Mouse (Mus musculus): ENCODE measurements around the gene Ccl17. TPM values are rescaled to one million over a fixed set of nuclear protein-coding genes. Genes with fewer than 3 reads are reported as not detected.

Ccl17 gene
- polyA plus RNA-seq, 1 experiment, result 1.1 TPM

GRCm38 (mm10) chr8:94794782-94795181, 15.5 kb upstream of the Ccl17 start:
- DNase-seq, result no peak
- no peak overlapping the region for H3K4me3 ChIP-seq (replicated peaks; ENCODE audit: insufficient read depth, low read depth, low read length)
- H3K27me3 ChIP-seq (ENCODE audit: control insufficient read depth, insufficient read depth, low read length), result no peaks in the 10 kb centered on the region; the same call in 1 of the 2 replicates
- H3K4me1 ChIP-seq (ENCODE audit: control insufficient read depth, insufficient read depth, low read length), result no peaks in the 10 kb centered on the region
- H3K27ac ChIP-seq (ENCODE audit: insufficient read depth, low read length), result no peak overlapping the region
- TF ChIP-seq POLR2A (IDR thresholded peaks at IDR 0.05; ENCODE audit: borderline replicate concordance, insufficient read depth, low read length), result no peak
- no peak for TF ChIP-seq CTCF (IDR thresholded peaks at IDR 0.05; ENCODE audit: borderline replicate concordance, insufficient read depth, low read depth, low read length)
- WGBS, result 95% methylated on average over 2 of the region's 2 CpGs

- TF ChIP-seq POLR2A (IDR thresholded peaks at IDR 0.05; ENCODE audit: borderline replicate concordance, insufficient read depth, low read length), result no peak
- no peak for TF ChIP-seq CTCF (IDR thresholded peaks at IDR 0.05; ENCODE audit: borderline replicate concordance, insufficient read depth, low read depth, low read length)
- Histone ChIP-seq H3K4me3 (replicated peaks; ENCODE audit: insufficient read depth, low read depth, low read length) (no peak overlapping the region), H3K27me3 (ENCODE audit: control insufficient read depth, insufficient read depth, low read length) (no peaks in the 10 kb centered on the region), H3K4me1 (ENCODE audit: control insufficient read depth, insufficient read depth, low read length) (no peaks in the 10 kb centered on the region), H3K27ac (ENCODE audit: insufficient read depth, low read length) (no peak overlapping the region)
- no peak for DNase-seq
- WGBS, result 44% methylated on average over 7 of the region's 7 CpGs
Observed at GRCm38 (mm10) chr8:94800278-94800968, 9.8 kb upstream of the Ccl17 start.

- Histone ChIP-seq H3K4me1 (ENCODE audit: control insufficient read depth, insufficient read depth, low read length) (no peaks in the 10 kb centered on the region), H3K27me3 (ENCODE audit: control insufficient read depth, insufficient read depth, low read length) (no peaks in the 10 kb centered on the region), H3K4me3 (replicated peaks; ENCODE audit: insufficient read depth, low read depth, low read length) (no peak overlapping the region), H3K27ac (ENCODE audit: insufficient read depth, low read length) (no peak overlapping the region)
- WGBS, result 35% methylated on average over 14 of the region's 14 CpGs
- peak; percentile 37; the same call in 1 of the 2 replicates for TF ChIP-seq CTCF (IDR thresholded peaks at IDR 0.05; ENCODE audit: borderline replicate concordance, insufficient read depth, low read depth, low read length)
- no peak for TF ChIP-seq POLR2A (IDR thresholded peaks at IDR 0.05; ENCODE audit: borderline replicate concordance, insufficient read depth, low read length)
- peak; percentile 53 to 56 for DNase-seq
Observed at GRCm38 (mm10) chr8:94801293-94802095, 8.8 kb upstream of the Ccl17 start.

- TF ChIP-seq POLR2A (IDR thresholded peaks at IDR 0.05; ENCODE audit: borderline replicate concordance, insufficient read depth, low read length) (no peak), CTCF (IDR thresholded peaks at IDR 0.05; ENCODE audit: borderline replicate concordance, insufficient read depth, low read depth, low read length) (no peak)
- no peaks in the 10 kb centered on the region for H3K4me1 ChIP-seq (ENCODE audit: control insufficient read depth, insufficient read depth, low read length)
- no peak overlapping the region for H3K4me3 ChIP-seq (replicated peaks; ENCODE audit: insufficient read depth, low read depth, low read length)
- WGBS, result 86% methylated on average over 4 of the region's 4 CpGs
- no peak for DNase-seq
- H3K27me3 ChIP-seq (ENCODE audit: control insufficient read depth, insufficient read depth, low read length), result no peaks in the 10 kb centered on the region
- no peak overlapping the region for H3K27ac ChIP-seq (ENCODE audit: insufficient read depth, low read length)
Observed at GRCm38 (mm10) chr8:94802375-94802774, 7.9 kb upstream of the Ccl17 start.

- no peak for DNase-seq
- H3K4me3 ChIP-seq (replicated peaks; ENCODE audit: insufficient read depth, low read depth, low read length), result no peak overlapping the region
- 70% methylated on average over 6 of the region's 6 CpGs for WGBS
- H3K27ac ChIP-seq (ENCODE audit: insufficient read depth, low read length), result no peak overlapping the region
- no peaks in the 10 kb centered on the region for H3K27me3 ChIP-seq (ENCODE audit: control insufficient read depth, insufficient read depth, low read length)
- TF ChIP-seq CTCF (IDR thresholded peaks at IDR 0.05; ENCODE audit: borderline replicate concordance, insufficient read depth, low read depth, low read length), result no peak
- no peak for TF ChIP-seq POLR2A (IDR thresholded peaks at IDR 0.05; ENCODE audit: borderline replicate concordance, insufficient read depth, low read length)
- H3K4me1 ChIP-seq (ENCODE audit: control insufficient read depth, insufficient read depth, low read length), result no peaks in the 10 kb centered on the region
Observed at GRCm38 (mm10) chr8:94803551-94803950, 6.7 kb upstream of the Ccl17 start.

- TF ChIP-seq POLR2A (IDR thresholded peaks at IDR 0.05; ENCODE audit: borderline replicate concordance, insufficient read depth, low read length), result no peak
- no peak for TF ChIP-seq CTCF (IDR thresholded peaks at IDR 0.05; ENCODE audit: borderline replicate concordance, insufficient read depth, low read depth, low read length)
- no peak overlapping the region for H3K27ac ChIP-seq (ENCODE audit: insufficient read depth, low read length)
- no peaks in the 10 kb centered on the region for H3K27me3 ChIP-seq (ENCODE audit: control insufficient read depth, insufficient read depth, low read length)
- no peak overlapping the region for H3K4me3 ChIP-seq (replicated peaks; ENCODE audit: insufficient read depth, low read depth, low read length)
- H3K4me1 ChIP-seq (ENCODE audit: control insufficient read depth, insufficient read depth, low read length), result no peaks in the 10 kb centered on the region
- WGBS, result 73% methylated on average over 10 of the region's 10 CpGs
- no peak for DNase-seq
Observed at GRCm38 (mm10) chr8:94804546-94805340, 5.5 kb upstream of the Ccl17 start.

- Histone ChIP-seq H3K4me1 (ENCODE audit: control insufficient read depth, insufficient read depth, low read length) (no peaks in the 10 kb centered on the region), H3K4me3 (replicated peaks; ENCODE audit: insufficient read depth, low read depth, low read length) (no peak overlapping the region), H3K27me3 (ENCODE audit: control insufficient read depth, insufficient read depth, low read length) (no peaks in the 10 kb centered on the region), H3K27ac (ENCODE audit: insufficient read depth, low read length) (no peak overlapping the region)
- TF ChIP-seq CTCF (IDR thresholded peaks at IDR 0.05; ENCODE audit: borderline replicate concordance, insufficient read depth, low read depth, low read length) (no peak), POLR2A (IDR thresholded peaks at IDR 0.05; ENCODE audit: borderline replicate concordance, insufficient read depth, low read length) (no peak)
- DNase-seq, result no peak
- 70% methylated on average over 4 of the region's 4 CpGs for WGBS
Observed at GRCm38 (mm10) chr8:94805811-94806210, 4.4 kb upstream of the Ccl17 start.
